Mouse (Mus musculus) MEL (cell line): ENCODE measurements around the gene Scaf4. TPM values are rescaled to one million over a fixed set of nuclear protein-coding genes. Genes with fewer than 3 reads are reported as not detected.

Experiments used
- DNase-seq: peaks from one replicate; pipeline ENCODE4 v3.0.0; 2011; ENCODE audit warnings: low read depth, low spot score
- H3K27ac ChIP-seq: 2 replicates; pipeline ENCODE4 v1.5.1; 2012; ENCODE audit warnings: low read depth, mild to moderate bottlenecking, control low read depth, low read length, moderate library complexity; ENCODE audit not compliant: control insufficient read depth
- H3K27me3 ChIP-seq, 2 experiments: fragments of 150-350 bp in 1 of 2; sonication (generic) in 1 of 2; 2 replicates each; pipeline ENCODE4 v1.6.1; 2012; ENCODE audit warnings: low read length in 2 of 2, mild to moderate bottlenecking in 2 of 2, improper control_type of control experiment in 1 of 2, moderate library complexity in 1 of 2; ENCODE audit not compliant: insufficient read depth in 2 of 2, control insufficient read depth in 1 of 2
- H3K36me3 ChIP-seq, 2 experiments: 2 replicates each; pipeline ENCODE4 v1.6.1; 2012 to 2014; ENCODE audit warnings: low read length in 2 of 2, improper control_type of control experiment in 1 of 2, inconsistent platforms in 1 of 2, mild to moderate bottlenecking in 1 of 2; ENCODE audit not compliant: insufficient read depth in 2 of 2, control insufficient read depth in 1 of 2
- H3K4me1 ChIP-seq, 2 experiments: fragments of 150-350 bp in 1 of 2; sonication (generic) in 1 of 2; 2 replicates each; pipeline ENCODE4 v1.6.1; 2012; ENCODE audit warnings: low read length in 2 of 2, improper control_type of control experiment in 1 of 2, mild to moderate bottlenecking in 1 of 2; ENCODE audit not compliant: insufficient read depth in 2 of 2, control insufficient read depth in 1 of 2
- H3K4me3 ChIP-seq, 2 experiments: fragments of 150-350 bp in 1 of 2; sonication (generic) in 1 of 2; 2 replicates each; pipeline ENCODE4 v1.5.1; 2012; ENCODE audit warnings: low read depth in 2 of 2, low read length in 2 of 2, mild to moderate bottlenecking in 2 of 2, moderate library complexity in 2 of 2, control low read depth in 1 of 2, improper control_type of control experiment in 1 of 2; ENCODE audit not compliant: control insufficient read depth in 1 of 2, insufficient read depth in 1 of 2
- H3K79me2 ChIP-seq: 2 replicates; pipeline ENCODE4 v1.6.1; 2012; ENCODE audit warnings: mild to moderate bottlenecking, low read length, moderate library complexity; ENCODE audit not compliant: control insufficient read depth, poor library complexity, insufficient read depth
- H3K9ac ChIP-seq: 2 replicates; pipeline ENCODE4 v1.6.1; 2012; ENCODE audit warnings: low read depth, mild to moderate bottlenecking, control low read depth, low read length, moderate library complexity; ENCODE audit not compliant: control insufficient read depth, poor library complexity, severe bottlenecking
- H3K9me3 ChIP-seq: fragments of 150-350 bp; sonication (generic); replicated peaks from 2 replicates; pipeline ENCODE4 v1.6.1; 2012; ENCODE audit warnings: mild to moderate bottlenecking, low read length, improper control_type of control experiment, moderate library complexity; ENCODE audit not compliant: insufficient read depth
- CTCF ChIP-seq, 3 experiments: IDR thresholded peaks in 2 of 3; conservative IDR thresholded peaks in 1 of 3; 2 replicates each; pipeline ENCODE4 v1.5.1; 2011 to 2012; ENCODE audit warnings: low read length in 3 of 3, low read depth in 2 of 3, mild to moderate bottlenecking in 2 of 3, improper control_type of control experiment in 1 of 3, inconsistent platforms in 1 of 3, mixed read lengths in 1 of 3, moderate library complexity in 1 of 3; ENCODE audit not compliant: control insufficient read depth in 1 of 3, insufficient read depth in 1 of 3, poor library complexity in 1 of 3, severe bottlenecking in 1 of 3
- E2F4 ChIP-seq: IDR thresholded peaks from 2 replicates; pipeline ENCODE4 v1.6.1; 2011; ENCODE audit warnings: low read depth, low read length, improper control_type of control experiment, borderline replicate concordance
- ELF1 ChIP-seq: IDR thresholded peaks from 2 replicates; pipeline ENCODE4 v1.6.1; 2014; ENCODE audit warnings: low read depth, mild to moderate bottlenecking, inconsistent platforms, low read length, improper control_type of control experiment, moderate library complexity
- GABPA ChIP-seq: IDR thresholded peaks from 2 replicates; pipeline ENCODE4 v1.6.1; 2012; ENCODE audit warnings: low read depth, mild to moderate bottlenecking, inconsistent platforms, low read length, improper control_type of control experiment, moderate library complexity
- HCFC1 ChIP-seq: IDR thresholded peaks from 2 replicates; pipeline ENCODE4 v1.6.1; 2012; ENCODE audit warnings: low read depth, mild to moderate bottlenecking, inconsistent platforms, low read length, improper control_type of control experiment, moderate library complexity
- JUND ChIP-seq: IDR thresholded peaks from 2 replicates; pipeline ENCODE4 v1.6.1; 2011; ENCODE audit warnings: low read depth, mild to moderate bottlenecking, improper control_type of control experiment, low read length
- MAFK ChIP-seq: IDR thresholded peaks from 2 replicates; pipeline ENCODE4 v1.6.1; 2011; ENCODE audit warnings: low read depth, mild to moderate bottlenecking, low read length, improper control_type of control experiment, borderline replicate concordance
- MAX ChIP-seq: IDR thresholded peaks from 2 replicates; pipeline ENCODE4 v1.6.1; 2011; ENCODE audit warnings: low read length, improper control_type of control experiment
- MEF2A ChIP-seq: IDR thresholded peaks from 2 replicates; pipeline ENCODE4 v1.6.1; 2014; ENCODE audit warnings: low read depth, mild to moderate bottlenecking, inconsistent platforms, low read length, improper control_type of control experiment; ENCODE audit not compliant: poor library complexity, insufficient replicate concordance, severe bottlenecking; ENCODE audit errors: extremely low read depth
- MXI1 ChIP-seq: IDR thresholded peaks from 2 replicates; pipeline ENCODE4 v1.6.1; 2011; ENCODE audit warnings: mild to moderate bottlenecking, low read depth, low read length, improper control_type of control experiment
- MYC ChIP-seq: IDR thresholded peaks from 2 replicates; pipeline ENCODE4 v1.6.1; 2011; ENCODE audit warnings: low read depth, mild to moderate bottlenecking, low read length, improper control_type of control experiment, moderate library complexity
- POLR2AphosphoS5 ChIP-seq: IDR thresholded peaks from 2 replicates; pipeline ENCODE4 v1.6.1; 2012; ENCODE audit warnings: low read depth, borderline replicate concordance, mild to moderate bottlenecking, inconsistent platforms, low read length, moderate library complexity, mixed read lengths
- RAD21 ChIP-seq: IDR thresholded peaks from 2 replicates; pipeline ENCODE4 v1.6.1; 2011; ENCODE audit warnings: mild to moderate bottlenecking, low read depth, low read length, improper control_type of control experiment
- SIN3A ChIP-seq: IDR thresholded peaks from 2 replicates; pipeline ENCODE4 v1.6.1; 2012; ENCODE audit warnings: low read length, improper control_type of control experiment, inconsistent platforms
- SMC3 ChIP-seq: IDR thresholded peaks from 2 replicates; pipeline ENCODE4 v1.6.1; 2011; ENCODE audit warnings: low read depth, low read length, improper control_type of control experiment
- TAL1 ChIP-seq: IDR thresholded peaks from 2 replicates; pipeline ENCODE4 v1.6.1; 2012; ENCODE audit warnings: mild to moderate bottlenecking, inconsistent platforms, low read length, moderate library complexity, mixed read lengths
- TCF12 ChIP-seq: IDR thresholded peaks from 2 replicates; pipeline ENCODE4 v1.6.1; 2014; ENCODE audit warnings: low read depth, mild to moderate bottlenecking, inconsistent platforms, low read length, improper control_type of control experiment, moderate library complexity
- ZC3H11A ChIP-seq: IDR thresholded peaks from 2 replicates; pipeline ENCODE4 v1.6.1; 2012; ENCODE audit warnings: low read depth, mild to moderate bottlenecking, inconsistent platforms, low read length, improper control_type of control experiment
- ZMIZ1 ChIP-seq: IDR thresholded peaks from 2 replicates; pipeline ENCODE4 v1.6.1; 2012; ENCODE audit warnings: low read depth, mild to moderate bottlenecking, inconsistent platforms, low read length, improper control_type of control experiment, moderate library complexity
- ZNF384 ChIP-seq: IDR thresholded peaks from 2 replicates; pipeline ENCODE4 v1.6.1; 2012; ENCODE audit warnings: low read depth, mild to moderate bottlenecking, inconsistent platforms, low read length, improper control_type of control experiment
- polyA plus RNA-seq, 2 experiments: library from polyadenylated mRNA; stranded (reverse) in 1 of 2; unstranded in 1 of 2; fragments of >175 nt in 1 of 2; fragments of >200 nt in 1 of 2; gene quantifications; 2 replicates each; pipeline versions ENCODE4 v1.2.1 to v1.2.4; 2012; ENCODE audit warnings: low replicate concordance in 2 of 2, low read depth in 1 of 2; ENCODE audit not compliant: insufficient read length in 2 of 2, insufficient read depth in 1 of 2, missing spikeins in 1 of 2
- total RNA-seq: library from RNA; depleted of rRNA; stranded (reverse); fragments of 300-350 nt; gene quantifications from 2 replicates; pipeline ENCODE4 v1.2.3, GENCODE M21; 2012

Gene Scaf4
- total and polyA plus RNA-seq, 3 experiments: 12.3 to 56.2 TPM; not detected in 1

- DNase-seq: no peak
- Histone ChIP-seq H3K27ac (no peak overlapping the region), H3K9ac (no peak overlapping the region), H3K9me3 (no peaks in the 10 kb centered on the region), H3K4me3 (no peak overlapping the region), H3K79me2 (no peaks in the 10 kb centered on the region; the same call in 1 of the 2 replicates), H3K27me3 (no peaks in the 10 kb centered on the region), H3K36me3 (peaks cover 0 to 6% of the 10 kb centered on the region in 2 experiments; a peak in 2 of 4 replicates), H3K4me1 (peaks cover 3 to 10% of the 10 kb centered on the region in 2 experiments; a peak in 3 of 4 replicates)
- TF ChIP-seq HCFC1: peak; percentile 64
- no peak for TF ChIP-seq MAX
These were observed 90.6 kb downstream of the Scaf4 start for GRCm38 (mm10) chr16:90193719-90194118.

- Histone ChIP-seq H3K79me2 (no peaks in the 10 kb centered on the region), H3K4me1 (peaks cover 0 to 9% of the 10 kb centered on the region in 2 experiments; a peak in 3 of 4 replicates), H3K27ac (no peak overlapping the region), H3K36me3 (no peaks in the 10 kb centered on the region), H3K9ac (no peak overlapping the region), H3K27me3 (no peaks in the 10 kb centered on the region), H3K9me3 (no peaks in the 10 kb centered on the region), H3K4me3 (no peak overlapping the region)
- TF ChIP-seq E2F4 (no peak), MYC (no peak), GABPA (no peak), SIN3A (no peak), ZNF384 (no peak), MEF2A (no peak), MAFK (no peak)
- DNase-seq: no peak
These were observed 93.0 kb downstream of the Scaf4 start for GRCm38 (mm10) chr16:90191289-90191688.

GRCm38 (mm10) chr16:90187453-90187852 lies 96.8 kb downstream of the Scaf4 start:
- H3K9me3 ChIP-seq: no peaks in the 10 kb centered on the region
- H3K79me2 ChIP-seq: no peaks in the 10 kb centered on the region
- TF ChIP-seq TAL1: 0 out of 2 replicates have a peak, but pooled peaks have one; percentile 11
- peak; percentile 81 for TF ChIP-seq SMC3
- no peak for TF ChIP-seq MAX
- peak; percentile 58 to 93 (median 74) for TF ChIP-seq CTCF (IDR thresholded peaks at IDR 0.05 in 2 of 3, conservative IDR thresholded peaks at IDR 0.05 in 1 of 3; ENCODE audit: control insufficient read depth in 1 of 3, insufficient read depth in 1 of 3, low read depth in 2 of 3, low read length in 3 of 3, poor library complexity in 1 of 3, severe bottlenecking in 1 of 3)
- no peak for TF ChIP-seq TCF12
- TF ChIP-seq POLR2AphosphoS5: no peak
- peak; percentile 92 for TF ChIP-seq RAD21
- TF ChIP-seq ELF1: 0 out of 2 replicates have a peak, but pooled peaks have one; percentile 36
- peak; percentile 60; the same call in 1 of the 2 replicates for TF ChIP-seq MXI1
- TF ChIP-seq SIN3A: peak; percentile 44; the same call in 1 of the 2 replicates
- TF ChIP-seq ZC3H11A: peak; percentile 85
- TF ChIP-seq JUND: no peak
- TF ChIP-seq MYC: no peak
- TF ChIP-seq ZMIZ1: no peak
- peak overlapping the region; percentile 40 to 58 for H3K4me3 ChIP-seq
- H3K4me1 ChIP-seq: peaks cover 7 to 19% of the 10 kb centered on the region in 2 experiments
- no peaks in the 10 kb centered on the region for H3K27me3 ChIP-seq
- H3K36me3 ChIP-seq: peaks cover 0 to 8% of the 10 kb centered on the region in 2 experiments; a peak in 2 of 4 replicates
- H3K9ac ChIP-seq: peak overlapping the region; percentile 65
- no peak overlapping the region for H3K27ac ChIP-seq
- peak; percentile 91 for DNase-seq
